Mouse (Mus musculus): ENCODE results near the gene Obscn. TPM values are rescaled to one million over a fixed set of nuclear protein-coding genes. Genes with fewer than 3 reads are reported as not detected.

The Obscn gene
- total and polyA plus RNA-seq, 3 experiments: 0.11 to 0.27 TPM; not detected in 1

DNA sequence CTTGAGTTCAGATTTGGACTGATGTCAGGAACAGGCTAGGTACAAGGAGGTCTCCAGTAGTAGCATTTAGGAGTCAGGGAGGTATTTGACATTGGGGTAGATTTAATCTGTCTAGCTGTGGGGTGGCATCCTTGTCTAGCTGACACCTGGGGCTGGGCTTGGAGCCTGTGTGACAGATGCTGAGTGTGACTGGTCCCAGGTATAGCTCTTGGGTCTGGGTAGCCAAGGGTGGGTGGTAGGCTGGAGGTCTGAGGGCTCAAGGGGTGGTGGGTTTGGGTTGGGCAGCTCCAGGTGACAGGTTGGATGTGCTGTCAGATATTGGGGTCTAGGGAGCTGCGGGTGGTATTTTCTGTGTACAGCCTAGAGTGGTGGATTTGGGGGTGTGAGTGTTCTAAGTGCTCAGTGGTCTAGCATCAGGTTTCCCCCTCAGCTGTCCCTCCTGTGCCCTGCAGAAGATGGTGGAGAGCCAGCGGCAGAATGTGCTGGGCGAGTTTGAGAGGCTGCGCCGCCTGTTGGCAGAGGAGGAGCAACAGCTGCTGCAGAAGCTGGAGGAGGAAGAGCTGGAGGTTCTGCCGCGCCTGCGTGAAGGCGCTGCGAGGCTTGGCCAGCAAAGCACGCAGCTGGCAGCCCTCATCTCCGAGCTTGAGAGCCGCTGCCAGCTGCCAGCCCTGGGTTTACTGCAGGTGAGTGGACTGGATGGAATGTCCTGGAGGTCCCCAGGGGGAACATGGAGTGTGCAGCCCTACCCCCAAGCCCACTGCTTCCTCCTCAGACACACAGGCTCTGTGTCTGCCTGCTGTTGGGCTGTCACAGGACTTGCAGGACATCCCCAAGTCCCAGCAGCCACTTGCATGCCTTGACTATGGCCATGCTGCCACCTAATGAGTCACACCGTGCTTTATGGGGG is 154.4 kb downstream of the Obscn start:
- Histone ChIP-seq H3K36me3 (replicated peaks) (peaks cover 74% of the 10 kb centered on the region), H3K9me3 (replicated peaks) (no peaks in the 10 kb centered on the region), H3K4me1 (ENCODE audit: insufficient read depth, low read depth, low read length) (peaks cover 74% of the 10 kb centered on the region), H3K4me3 (ENCODE audit: low read depth, low read length) (peak overlapping the region; percentile 98; the same call in 1 of the 2 replicates), H3K27me3 (ENCODE audit: insufficient read depth, low read length) (no peaks in the 10 kb centered on the region)
- TF ChIP-seq TAL1 (conservative IDR thresholded peaks at IDR 0.05; ENCODE audit: low read depth, low read length) (no peak), CTCF (IDR thresholded peaks at IDR 0.05; ENCODE audit: low read depth, low read length) (peak; percentile 30; the same call in 1 of the 2 replicates)
- peak; percentile 52 for ATAC-seq (ENCODE audit: extremely low read depth, insufficient number of reproducible peaks, low FRiP score, poor library complexity, severe bottlenecking)
- peak; percentile 74 for DNase-seq (ENCODE audit: low spot score)

DNA sequence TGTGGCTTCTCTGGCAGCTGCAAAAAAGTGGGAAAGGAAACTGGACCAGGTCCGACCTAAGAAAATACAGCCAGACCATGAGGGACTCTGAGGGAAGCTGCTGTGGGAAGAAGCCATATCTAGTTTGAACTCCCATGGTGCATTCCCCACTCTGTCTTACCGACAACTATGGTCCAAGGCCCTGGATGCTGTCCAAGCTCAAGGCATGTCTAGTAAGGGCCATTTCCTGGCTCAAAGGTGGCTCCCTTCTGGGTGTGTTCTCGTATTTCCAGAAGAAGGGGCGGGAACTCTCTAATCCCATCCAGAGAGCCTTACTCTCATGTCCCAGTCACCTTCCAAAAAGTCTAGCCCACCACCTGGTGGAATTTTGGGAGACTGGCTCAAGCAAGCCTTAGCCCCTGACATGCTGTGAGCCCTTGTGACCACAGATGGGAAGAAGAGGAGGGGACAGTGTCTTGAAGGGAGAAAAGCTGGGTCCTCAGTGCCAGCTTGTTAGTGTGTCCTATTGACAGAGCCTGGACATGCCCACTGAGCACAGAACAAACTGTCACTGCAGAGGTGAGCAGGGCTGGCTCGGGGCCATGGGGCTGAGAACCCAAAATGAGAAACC is 155.7 kb downstream of the Obscn start:
- TF ChIP-seq TAL1 (conservative IDR thresholded peaks at IDR 0.05; ENCODE audit: low read depth, low read length) (no peak), GATA2 (IDR thresholded peaks at IDR 0.05; ENCODE audit: borderline replicate concordance, low read depth, low read length) (no peak), CTCF (IDR thresholded peaks at IDR 0.05; ENCODE audit: low read depth, low read length) (no peak), GATA1 (IDR thresholded peaks at IDR 0.05; ENCODE audit: borderline replicate concordance, low read length) (no peak), POLR2AphosphoS5 (IDR thresholded peaks at IDR 0.05; ENCODE audit: insufficient replicate concordance, low read depth, low read length) (no peak)
- peaks cover 63% of the 10 kb centered on the region for H3K36me3 ChIP-seq (replicated peaks)
- ATAC-seq (ENCODE audit: extremely low read depth, insufficient number of reproducible peaks, low FRiP score, poor library complexity, severe bottlenecking) (no peak), DNase-seq (ENCODE audit: low spot score) (no peak)
- H3K4me1 ChIP-seq (ENCODE audit: insufficient read depth, low read depth, low read length): peaks cover 67% of the 10 kb centered on the region
- H3K4me3 ChIP-seq (ENCODE audit: low read depth, low read length): peak overlapping the region; percentile 98
- no peaks in the 10 kb centered on the region for H3K9me3 ChIP-seq (replicated peaks)
- no peaks in the 10 kb centered on the region for H3K27me3 ChIP-seq (ENCODE audit: insufficient read depth, low read length)

DNA sequence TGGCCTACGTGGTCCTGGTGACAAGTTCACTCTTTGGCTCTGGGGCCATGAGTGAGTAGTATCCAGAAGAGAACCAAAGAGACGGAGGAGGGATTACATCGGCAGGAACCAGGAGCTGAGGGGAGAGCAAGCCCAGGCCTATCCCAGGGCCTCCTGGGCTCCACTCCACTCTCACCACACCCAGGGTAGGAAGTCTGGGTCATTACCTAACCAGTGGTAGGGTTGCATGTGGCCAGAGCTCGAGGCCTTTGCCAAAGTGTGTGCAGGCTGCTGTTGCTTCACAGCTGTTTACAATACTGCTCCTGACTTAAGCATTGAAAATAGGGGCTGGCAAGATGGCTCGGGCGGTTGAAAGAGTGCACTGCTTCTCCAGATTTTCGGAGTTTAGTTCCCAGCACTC is 156.5 kb downstream of the Obscn start:
- peaks cover 64% of the 10 kb centered on the region for H3K4me1 ChIP-seq (ENCODE audit: insufficient read depth, low read depth, low read length)
- H3K36me3 ChIP-seq (replicated peaks): peaks cover 57% of the 10 kb centered on the region
- no peak for TF ChIP-seq GATA1 (IDR thresholded peaks at IDR 0.05; ENCODE audit: borderline replicate concordance, low read length)
- no peak for TF ChIP-seq TAL1 (conservative IDR thresholded peaks at IDR 0.05; ENCODE audit: low read depth, low read length)
- no peak for TF ChIP-seq POLR2AphosphoS5 (IDR thresholded peaks at IDR 0.05; ENCODE audit: insufficient replicate concordance, low read depth, low read length)
- no peak for TF ChIP-seq CTCF (IDR thresholded peaks at IDR 0.05; ENCODE audit: low read depth, low read length)
- no peak for TF ChIP-seq GATA2 (IDR thresholded peaks at IDR 0.05; ENCODE audit: borderline replicate concordance, low read depth, low read length)
- no peak for DNase-seq (ENCODE audit: low spot score)
- no peaks in the 10 kb centered on the region for H3K27me3 ChIP-seq (ENCODE audit: insufficient read depth, low read length)
- peak overlapping the region; percentile 98 for H3K4me3 ChIP-seq (ENCODE audit: low read depth, low read length)
- H3K9me3 ChIP-seq (replicated peaks): no peaks in the 10 kb centered on the region
- ATAC-seq (ENCODE audit: extremely low read depth, insufficient number of reproducible peaks, low FRiP score, poor library complexity, severe bottlenecking): no peak

DNA sequence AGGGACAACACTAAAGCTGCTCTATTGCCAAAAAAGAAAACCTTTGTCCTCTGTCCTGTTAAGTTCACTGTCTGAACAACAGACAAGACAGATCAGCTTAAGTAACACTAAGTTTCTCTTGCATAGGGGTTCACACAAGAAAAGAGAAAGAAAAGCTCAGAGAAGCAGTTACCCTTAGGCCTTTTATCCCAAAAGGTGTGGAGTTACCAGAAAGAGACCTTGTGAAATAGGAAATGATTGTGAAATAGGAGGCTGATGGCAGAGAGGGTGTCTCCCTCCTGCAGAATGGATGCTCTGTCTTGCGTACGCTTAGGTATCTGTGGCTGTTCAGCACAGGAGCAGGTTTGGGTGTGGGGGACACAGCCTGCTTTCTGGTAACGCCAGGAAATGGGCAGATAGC is 157.0 kb downstream of the Obscn start:
- TF ChIP-seq TAL1 (conservative IDR thresholded peaks at IDR 0.05; ENCODE audit: low read depth, low read length): no peak
- TF ChIP-seq CTCF (IDR thresholded peaks at IDR 0.05; ENCODE audit: low read depth, low read length): no peak
- no peak for TF ChIP-seq POLR2AphosphoS5 (IDR thresholded peaks at IDR 0.05; ENCODE audit: insufficient replicate concordance, low read depth, low read length)
- TF ChIP-seq GATA1 (IDR thresholded peaks at IDR 0.05; ENCODE audit: borderline replicate concordance, low read length): no peak
- TF ChIP-seq GATA2 (IDR thresholded peaks at IDR 0.05; ENCODE audit: borderline replicate concordance, low read depth, low read length): no peak
- Histone ChIP-seq H3K36me3 (replicated peaks) (peaks cover 57% of the 10 kb centered on the region), H3K4me3 (ENCODE audit: low read depth, low read length) (peak overlapping the region; percentile 98), H3K4me1 (ENCODE audit: insufficient read depth, low read depth, low read length) (peaks cover 64% of the 10 kb centered on the region), H3K27me3 (ENCODE audit: insufficient read depth, low read length) (no peaks in the 10 kb centered on the region), H3K9me3 (replicated peaks) (no peaks in the 10 kb centered on the region)
- ATAC-seq (ENCODE audit: extremely low read depth, insufficient number of reproducible peaks, low FRiP score, poor library complexity, severe bottlenecking): no peak
- no peak for DNase-seq (ENCODE audit: low spot score)

DNA sequence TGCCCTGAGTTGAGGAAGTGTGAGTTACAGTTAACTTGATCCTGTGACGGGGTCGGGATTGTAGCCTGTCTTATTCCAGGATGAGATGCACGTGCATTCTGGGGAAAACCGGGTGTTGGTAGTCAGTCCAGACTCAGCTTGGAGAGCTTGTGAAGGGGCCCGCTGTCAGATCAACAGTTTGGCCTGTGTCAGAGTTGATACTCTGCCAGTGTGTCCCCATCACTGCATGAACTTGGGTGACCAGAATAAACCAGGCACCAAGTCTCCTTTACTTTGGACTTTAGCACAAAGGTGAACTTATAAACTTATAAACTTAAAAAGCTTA is 157.5 kb downstream of the Obscn start:
- peaks cover 57% of the 10 kb centered on the region for H3K36me3 ChIP-seq (replicated peaks)
- ATAC-seq (ENCODE audit: extremely low read depth, insufficient number of reproducible peaks, low FRiP score, poor library complexity, severe bottlenecking) (no peak), DNase-seq (ENCODE audit: low spot score) (no peak)
- no peaks in the 10 kb centered on the region for H3K27me3 ChIP-seq (ENCODE audit: insufficient read depth, low read length)
- peaks cover 64% of the 10 kb centered on the region for H3K4me1 ChIP-seq (ENCODE audit: insufficient read depth, low read depth, low read length)
- H3K9me3 ChIP-seq (replicated peaks): no peaks in the 10 kb centered on the region
- no peak for TF ChIP-seq GATA2 (IDR thresholded peaks at IDR 0.05; ENCODE audit: borderline replicate concordance, low read depth, low read length)
- no peak for TF ChIP-seq TAL1 (conservative IDR thresholded peaks at IDR 0.05; ENCODE audit: low read depth, low read length)
- peak overlapping the region; percentile 98 for H3K4me3 ChIP-seq (ENCODE audit: low read depth, low read length)

DNA sequence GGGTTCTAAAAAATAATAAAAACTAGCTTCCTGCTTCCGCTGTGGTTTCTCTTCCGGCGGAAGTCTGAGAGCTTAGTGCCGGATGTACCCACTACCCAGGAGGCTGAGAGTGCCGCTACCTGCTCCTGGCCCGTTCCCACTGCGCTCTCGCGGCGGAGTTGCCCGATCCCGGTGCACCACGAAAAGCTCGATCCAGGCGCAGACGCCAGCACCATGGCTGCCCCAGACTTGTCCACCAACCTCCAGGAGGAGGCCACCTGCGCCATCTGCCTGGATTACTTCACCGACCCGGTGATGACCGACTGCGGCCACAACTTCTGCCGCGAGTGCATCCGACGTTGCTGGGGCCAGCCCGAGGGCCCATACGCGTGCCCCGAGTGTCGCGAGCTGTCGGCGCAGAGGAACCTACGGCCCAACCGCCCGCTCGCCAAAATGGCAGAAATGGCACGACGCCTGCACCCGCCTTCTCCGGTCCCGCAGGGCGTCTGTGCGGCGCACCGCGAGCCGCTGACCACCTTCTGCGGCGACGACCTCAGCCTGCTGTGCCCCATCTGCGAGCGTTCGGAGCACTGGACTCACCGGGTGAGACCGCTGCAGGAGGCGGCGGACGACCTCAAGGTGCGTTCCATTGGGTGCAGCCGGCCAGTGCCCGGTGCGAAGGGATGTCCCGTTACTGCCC is 158.0 kb downstream of the Obscn start, which contains the start of gene Trim11:
Gene Trim11 (plus strand): TSS at position 67 of the 679 bp plus-strand sequence.
- ATAC-seq (ENCODE audit: extremely low read depth, insufficient number of reproducible peaks, low FRiP score, poor library complexity, severe bottlenecking): peak; percentile 46; the same call in 1 of the 2 replicates
- Histone ChIP-seq H3K4me1 (ENCODE audit: insufficient read depth, low read depth, low read length) (peaks cover 63% of the 10 kb centered on the region), H3K36me3 (replicated peaks) (peaks cover 54% of the 10 kb centered on the region), H3K4me3 (ENCODE audit: low read depth, low read length) (peak within 1 kb of the TSS; percentile 98), H3K9me3 (replicated peaks) (no peaks in the 10 kb centered on the region), H3K27me3 (ENCODE audit: insufficient read depth, low read length) (no peaks in the 10 kb centered on the region)
- TF ChIP-seq CTCF (IDR thresholded peaks at IDR 0.05; ENCODE audit: low read depth, low read length): no peak
- TF ChIP-seq TAL1 (conservative IDR thresholded peaks at IDR 0.05; ENCODE audit: low read depth, low read length): no peak
- no peak for TF ChIP-seq GATA1 (IDR thresholded peaks at IDR 0.05; ENCODE audit: borderline replicate concordance, low read length)
- no peak for TF ChIP-seq POLR2AphosphoS5 (IDR thresholded peaks at IDR 0.05; ENCODE audit: insufficient replicate concordance, low read depth, low read length)
- no peak for TF ChIP-seq GATA2 (IDR thresholded peaks at IDR 0.05; ENCODE audit: borderline replicate concordance, low read depth, low read length)
- peak; percentile 84 for DNase-seq (ENCODE audit: low spot score)
